Mouse (Mus musculus) sigmoid colon, adult 10 weeks (tissue): ENCODE data around the gene Vmn1r226. TPM values are rescaled to one million over a fixed set of nuclear protein-coding genes. Genes with fewer than 3 reads are reported as not detected.

Source experiments
- polyA plus RNA-seq: library from polyadenylated mRNA; stranded (reverse); fragments of 350-450 nt; fragmentation: Illumina TruSeq; extraction: RNeasy Lipid Tissue Mini Kit (QIAGEN cat#74804); gene quantifications from one replicate; pipeline ENCODE4 v1.2.3, GENCODE M21; 2014; ENCODE audit warnings: low read depth, low replicate concordance

The Vmn1r226 gene
- polyA plus RNA-seq = not detected

DNA sequence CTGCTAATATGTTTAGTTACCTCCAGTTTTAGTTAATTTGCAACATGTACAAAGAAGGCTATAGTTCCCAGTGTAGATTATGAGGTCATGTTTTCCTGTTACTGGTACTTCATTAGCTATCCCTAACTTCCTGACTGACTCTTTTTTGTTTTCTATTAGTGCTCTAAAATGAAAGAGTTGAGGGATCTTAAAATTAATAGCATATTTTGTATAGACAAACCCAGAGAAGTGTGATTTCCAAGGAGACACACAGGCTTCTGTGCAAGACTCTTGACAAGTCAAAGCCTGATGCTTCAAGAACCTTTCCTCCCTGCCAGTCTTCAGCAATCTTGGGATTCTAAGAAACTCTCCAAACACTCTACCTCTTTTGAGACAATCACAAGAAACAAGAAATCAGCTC, at the start of gene Vmn1r226:
Gene Vmn1r226, plus strand, starts transcription at position 301 of the 400 bp plus-strand sequence.

DNA sequence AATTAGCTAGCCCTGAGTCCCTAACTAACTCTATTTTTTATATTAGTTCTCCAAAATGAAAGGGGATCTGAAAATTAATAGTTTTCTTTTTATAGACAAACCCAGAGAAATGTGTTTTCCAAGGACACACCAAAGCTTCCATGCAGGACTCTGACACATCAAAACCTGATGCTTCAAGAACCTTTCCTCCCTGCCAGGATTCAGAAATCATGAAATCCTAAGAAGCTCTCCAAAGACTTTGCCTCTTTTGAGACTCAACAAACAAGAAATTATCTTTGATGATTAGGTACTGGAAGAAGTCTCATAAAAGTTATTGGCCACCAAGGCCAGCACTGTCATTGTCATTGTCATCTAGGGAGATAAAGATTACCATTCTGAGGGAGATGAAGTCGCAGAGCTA, 46.9 kb downstream of the Vmn1r226 start, which contains the start of gene Vmn1r227:
Gene Vmn1r227, plus strand, starts transcription at position 301 of the 400 bp plus-strand sequence.

Other genes starting within 250 kb of the Vmn1r226 start
- gene Vmn2r108, start 201.5 kb upstream of the Vmn1r226 start, polyA plus RNA-seq = not detected
- not detected for gene Vmn1r225, start 184.7 kb upstream of the Vmn1r226 start, polyA plus RNA-seq
- gene Vmn2r109, start 118.1 kb upstream of the Vmn1r226 start, polyA plus RNA-seq = not detected
- not detected for gene Vmn2r110, start 86.4 kb upstream of the Vmn1r226 start, polyA plus RNA-seq
- not detected for gene Fpr-rs3, start 58.0 kb upstream of the Vmn1r226 start, polyA plus RNA-seq
- gene Vmn1r227, start 47.0 kb downstream of the Vmn1r226 start, polyA plus RNA-seq = not detected
- not detected for gene Vmn1r228, start 103.3 kb downstream of the Vmn1r226 start, polyA plus RNA-seq
- gene Vmn1r229, start 128.7 kb downstream of the Vmn1r226 start, polyA plus RNA-seq = not detected
- not detected for gene Vmn1r230, start 157.6 kb downstream of the Vmn1r226 start, polyA plus RNA-seq
- not detected for gene Vmn1r231, start 222.2 kb downstream of the Vmn1r226 start, polyA plus RNA-seq
- not detected for gene Vmn1r232, start 236.9 kb downstream of the Vmn1r226 start, polyA plus RNA-seq